Mouse (Mus musculus) liver, embryonic 13.5 days (tissue): ENCODE results near the gene Acvr1c. TPM values are rescaled to one million over a fixed set of nuclear protein-coding genes. Genes with fewer than 3 reads are reported as not detected.

Experiments used
- ATAC-seq: fragments of 200-750 bp; cut with Nextera tagmentation; 2 replicates; pipeline ENCODE4 v1.8.0; 2017; ENCODE audit warnings: low read depth, mild to moderate bottlenecking, moderate number of reproducible peaks, moderate library complexity
- DNase-seq: peaks from one replicate; pipeline ENCODE4 v3.0.0; 2022
- H3K27ac ChIP-seq: fragments of 300-500 bp; sonication (generic); 2 replicates; pipeline ENCODE4 v1.5.1; 2015; ENCODE audit warnings: moderate library complexity, mild to moderate bottlenecking, inconsistent platforms
- H3K27me3 ChIP-seq: fragments of 300-500 bp; sonication (generic); 2 replicates; pipeline ENCODE4 v1.6.1; 2015; ENCODE audit warnings: mild to moderate bottlenecking, inconsistent platforms
- H3K36me3 ChIP-seq: fragments of 300-500 bp; sonication (generic); 2 replicates; pipeline ENCODE4 v1.6.1; 2015; ENCODE audit warnings: mild to moderate bottlenecking, inconsistent platforms
- H3K4me1 ChIP-seq: fragments of 300-500 bp; sonication (generic); replicated peaks from 2 replicates; pipeline ENCODE4 v1.6.1; 2015; ENCODE audit warnings: inconsistent platforms
- H3K4me2 ChIP-seq: fragments of 300-500 bp; sonication (generic); 2 replicates; pipeline ENCODE4 v1.6.1; 2015; ENCODE audit warnings: inconsistent platforms, mild to moderate bottlenecking, moderate library complexity
- H3K4me3 ChIP-seq: fragments of 300-500 bp; sonication (generic); replicated peaks from 2 replicates; pipeline ENCODE4 v1.5.1; 2015; ENCODE audit warnings: mild to moderate bottlenecking, inconsistent platforms
- H3K9ac ChIP-seq: fragments of 300-500 bp; sonication (generic); 2 replicates; pipeline ENCODE4 v1.6.1; 2015; ENCODE audit warnings: mild to moderate bottlenecking, inconsistent platforms
- H3K9me3 ChIP-seq: fragments of 300-500 bp; sonication (generic); replicated peaks from 2 replicates; pipeline ENCODE4 v1.6.1; 2016; ENCODE audit warnings: inconsistent platforms
- WGBS: fragments of 180-500 bp; shearing (Covaris S2); methylation state at CpG from one replicate; pipeline ENCODE4 v1.1.7; 2015; ENCODE audit not compliant: insufficient replicate concordance; 5-methylcytosine and 5-hydroxymethylcytosine counted together
- polyA plus RNA-seq: library from polyadenylated mRNA; unstranded; fragments of >200 nt; fragmentation: Nextera tagmentation; extraction: Ambion mirVana; gene quantifications from 2 replicates; pipeline ENCODE4 v1.2.1, GENCODE M21; 2015

The Acvr1c gene
- 0.09 TPM in 1 of 2 replicates, not detected in the other for polyA plus RNA-seq

DNA sequence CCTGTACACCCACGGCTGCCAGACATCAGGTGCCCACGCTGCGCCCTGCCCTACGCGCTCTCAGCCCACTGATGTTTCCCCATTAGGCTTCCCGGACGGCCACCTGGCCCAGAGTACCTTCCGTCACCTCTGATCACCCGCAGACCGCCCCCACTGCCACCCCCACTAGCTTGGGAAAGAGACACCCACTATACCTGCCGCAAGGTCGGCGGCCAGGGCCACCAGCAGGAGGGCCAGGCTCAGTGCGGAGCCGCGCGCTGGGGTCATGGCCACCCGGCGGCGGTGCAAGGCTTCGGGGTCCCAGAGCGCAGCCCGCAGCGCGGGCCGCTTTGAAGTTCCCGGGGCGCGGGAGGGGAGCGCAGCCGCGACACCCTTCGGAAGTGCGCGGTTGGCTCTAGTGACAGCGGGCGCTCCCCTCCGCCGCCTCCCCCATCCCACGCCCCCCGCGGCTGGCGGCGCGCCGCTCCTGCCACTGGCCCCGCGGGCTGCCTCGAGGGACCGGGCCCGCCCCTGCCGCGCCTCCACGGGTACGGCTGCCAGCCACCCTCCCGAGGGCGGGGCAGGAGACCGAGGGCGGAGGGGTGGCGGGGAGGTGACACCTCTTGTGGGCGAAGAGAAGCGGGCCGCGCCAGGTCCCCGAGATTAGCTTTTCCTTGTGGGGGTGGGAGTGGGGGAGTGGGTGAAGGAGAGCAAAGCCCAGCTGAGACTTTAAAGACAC, at the start of gene Acvr1c:
Gene Acvr1c, minus strand, starts transcription at position 482 of the 718 bp plus-strand sequence.
- H3K9ac ChIP-seq, result no peak within 1 kb of the TSS

GRCm38 (mm10) chr2:58403481-58403880, 45.8 kb upstream of the Acvr1c start:
- 62% methylated on average over 2 of the region's 2 CpGs for WGBS
- no peak overlapping the region for H3K4me3 ChIP-seq

More for the DNA sequence above, at the start of gene Acvr1c:
- Histone ChIP-seq H3K4me2 (peak within 1 kb of the TSS; percentile 78), H3K9me3 (no peaks in the 10 kb centered on the region), H3K27me3 (peaks cover 27% of the 10 kb centered on the region), H3K4me1 (peaks cover 6% of the 10 kb centered on the region; the same call in 1 of the 2 replicates), H3K27ac (no peak within 1 kb of the TSS), H3K36me3 (no peaks in the 10 kb centered on the region), H3K4me3 (peak within 1 kb of the TSS; percentile 58)
- peak; percentile 34; the same call in 1 of the 2 replicates for ATAC-seq
- 2% methylated on average over 41 of the region's 65 CpGs for WGBS
- DNase-seq, result no peak

GRCm38 (mm10) chr2:58388601-58389000, 30.9 kb upstream of the Acvr1c start:
- no peak for ATAC-seq
- Histone ChIP-seq H3K4me1 (no peaks in the 10 kb centered on the region), H3K9ac (no peak overlapping the region), H3K36me3 (no peaks in the 10 kb centered on the region), H3K4me3 (no peak overlapping the region), H3K27ac (no peak overlapping the region), H3K27me3 (no peaks in the 10 kb centered on the region), H3K9me3 (no peaks in the 10 kb centered on the region), H3K4me2 (no peak overlapping the region)
- WGBS, result 69% methylated on average over 7 of the region's 7 CpGs
- DNase-seq, result no peak

More at GRCm38 (mm10) chr2:58403481-58403880, 45.8 kb upstream of the Acvr1c start:
- DNase-seq, result no peak
- Histone ChIP-seq H3K36me3 (no peaks in the 10 kb centered on the region), H3K9me3 (no peaks in the 10 kb centered on the region), H3K27ac (no peak overlapping the region), H3K4me2 (no peak overlapping the region), H3K9ac (no peak overlapping the region), H3K4me1 (no peaks in the 10 kb centered on the region), H3K27me3 (no peaks in the 10 kb centered on the region)
- no peak for ATAC-seq

- Histone ChIP-seq H3K9ac (no peak overlapping the region), H3K27ac (no peak overlapping the region), H3K4me2 (no peak overlapping the region), H3K4me3 (no peak overlapping the region), H3K4me1 (no peaks in the 10 kb centered on the region), H3K36me3 (no peaks in the 10 kb centered on the region), H3K27me3 (no peaks in the 10 kb centered on the region), H3K9me3 (no peaks in the 10 kb centered on the region)
- WGBS, result 66% methylated on average over 5 of the region's 5 CpGs
- no peak for DNase-seq
- no peak for ATAC-seq
These were observed 22.3 kb upstream of the Acvr1c start for GRCm38 (mm10) chr2:58380020-58380419.

GRCm38 (mm10) chr2:58379475-58379874, 21.8 kb upstream of the Acvr1c start:
- Histone ChIP-seq H3K27me3 (no peaks in the 10 kb centered on the region), H3K4me1 (no peaks in the 10 kb centered on the region), H3K9me3 (no peaks in the 10 kb centered on the region), H3K9ac (no peak overlapping the region), H3K4me3 (no peak overlapping the region), H3K36me3 (no peaks in the 10 kb centered on the region), H3K27ac (no peak overlapping the region), H3K4me2 (no peak overlapping the region)
- ATAC-seq (no peak), DNase-seq (no peak)
- WGBS, result 51% methylated on average over 1 of the region's 1 CpGs

- no peak overlapping the region for H3K4me2 ChIP-seq
- H3K27me3 ChIP-seq, result no peaks in the 10 kb centered on the region
- no peak overlapping the region for H3K9ac ChIP-seq
- ATAC-seq (no peak), DNase-seq (no peak)
- 67% methylated on average over 9 of the region's 9 CpGs for WGBS
- no peaks in the 10 kb centered on the region for H3K4me1 ChIP-seq
- no peak overlapping the region for H3K4me3 ChIP-seq
- no peaks in the 10 kb centered on the region for H3K36me3 ChIP-seq
- H3K9me3 ChIP-seq, result no peaks in the 10 kb centered on the region
- H3K27ac ChIP-seq, result no peak overlapping the region
These were observed 19.9 kb upstream of the Acvr1c start for GRCm38 (mm10) chr2:58377417-58378130.

DNA sequence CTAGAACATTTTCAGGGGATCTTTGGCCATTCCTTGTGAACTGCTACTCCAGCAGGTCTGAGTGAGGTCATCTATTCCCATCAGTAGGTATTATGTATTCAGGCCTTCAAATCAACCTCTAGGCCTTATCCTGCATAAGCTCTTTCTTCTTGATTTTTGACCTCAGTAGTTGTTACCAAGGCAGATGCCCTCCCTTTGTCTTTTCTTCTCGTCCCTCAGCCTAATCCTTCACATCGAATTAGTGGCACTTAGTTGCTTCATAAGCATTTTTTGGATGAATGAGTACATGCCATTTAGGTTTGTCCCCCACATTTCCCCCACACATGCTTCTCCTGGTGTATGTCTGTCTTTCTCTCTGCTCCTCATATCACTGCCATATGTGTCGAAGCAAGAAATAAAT, 8.5 kb upstream of the Acvr1c start:
- H3K9me3 ChIP-seq, result no peaks in the 10 kb centered on the region
- H3K27me3 ChIP-seq, result no peaks in the 10 kb centered on the region
- H3K27ac ChIP-seq, result no peak overlapping the region
- H3K9ac ChIP-seq, result no peak overlapping the region
- ATAC-seq (no peak), DNase-seq (no peak)
- WGBS, result 54% methylated on average over 3 of the region's 3 CpGs
- no peaks in the 10 kb centered on the region for H3K36me3 ChIP-seq
- no peaks in the 10 kb centered on the region for H3K4me1 ChIP-seq
- H3K4me3 ChIP-seq, result no peak overlapping the region
- no peak overlapping the region for H3K4me2 ChIP-seq

DNA sequence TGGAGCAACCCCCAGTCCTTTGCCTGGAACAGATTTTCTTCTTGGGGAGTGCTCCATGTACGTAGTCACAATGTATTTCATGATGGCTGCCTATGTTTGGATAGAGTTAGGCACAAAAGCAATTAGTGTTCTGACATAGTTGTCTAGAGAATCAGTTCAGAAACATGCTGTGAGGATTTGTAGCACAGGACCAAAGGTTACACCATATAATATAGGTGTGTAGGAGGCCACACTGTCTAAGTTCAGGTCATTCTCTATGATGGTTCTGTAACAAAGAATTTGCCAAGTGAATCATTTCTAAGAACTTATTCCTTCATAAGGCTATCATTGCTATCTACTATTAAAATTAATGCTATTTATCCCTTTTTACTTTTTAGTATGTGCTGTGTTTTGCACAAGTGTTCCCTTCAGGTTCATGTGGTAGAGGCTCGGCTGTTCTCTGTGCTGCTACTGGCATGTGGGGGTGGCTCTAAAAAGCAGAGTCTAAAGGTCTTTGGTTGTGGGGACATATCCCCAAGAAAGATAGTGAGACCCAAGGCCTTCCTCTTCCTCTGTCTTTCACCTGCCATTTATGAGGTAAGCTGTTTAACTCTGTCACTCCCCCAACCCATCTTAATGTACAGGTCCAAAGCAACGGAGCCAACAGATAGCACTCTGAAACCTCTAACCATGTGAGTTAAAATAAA, 3.8 kb upstream of the Acvr1c start:
- ATAC-seq (no peak), DNase-seq (no peak)
- Histone ChIP-seq H3K9ac (no peak overlapping the region), H3K4me2 (no peak overlapping the region), H3K27me3 (peaks cover 21% of the 10 kb centered on the region), H3K9me3 (no peaks in the 10 kb centered on the region), H3K4me3 (no peak overlapping the region), H3K36me3 (no peaks in the 10 kb centered on the region), H3K4me1 (peaks cover 6% of the 10 kb centered on the region; the same call in 1 of the 2 replicates), H3K27ac (no peak overlapping the region)
- WGBS, result 68% methylated on average over 3 of the region's 3 CpGs

DNA sequence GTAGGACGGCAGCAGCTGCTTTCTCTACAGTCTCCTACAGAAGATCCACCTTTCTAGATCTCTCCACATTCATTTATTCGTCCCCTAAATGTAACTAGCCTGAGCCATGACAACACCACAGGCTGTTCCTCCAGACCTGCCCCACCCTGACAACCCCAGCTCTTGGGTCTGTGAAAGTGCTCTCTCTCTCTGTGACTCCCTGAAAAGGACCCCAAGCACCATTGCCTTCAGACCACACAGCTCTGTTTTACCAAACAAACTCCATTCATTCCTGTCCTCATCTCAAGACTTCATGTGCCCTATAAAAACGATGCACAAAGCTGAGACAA, 401 bp upstream of the Acvr1c start:
- Histone ChIP-seq H3K9ac (no peak overlapping the region), H3K4me2 (peak overlapping the region; percentile 78), H3K4me3 (peak overlapping the region; percentile 58; the same call in 1 of the 2 replicates), H3K27ac (no peak overlapping the region), H3K27me3 (peaks cover 27% of the 10 kb centered on the region), H3K4me1 (peaks cover 6% of the 10 kb centered on the region; the same call in 1 of the 2 replicates), H3K36me3 (no peaks in the 10 kb centered on the region), H3K9me3 (no peaks in the 10 kb centered on the region)
- ATAC-seq (no peak), DNase-seq (no peak)
- WGBS, result 11% methylated on average over 3 of the region's 3 CpGs

DNA sequence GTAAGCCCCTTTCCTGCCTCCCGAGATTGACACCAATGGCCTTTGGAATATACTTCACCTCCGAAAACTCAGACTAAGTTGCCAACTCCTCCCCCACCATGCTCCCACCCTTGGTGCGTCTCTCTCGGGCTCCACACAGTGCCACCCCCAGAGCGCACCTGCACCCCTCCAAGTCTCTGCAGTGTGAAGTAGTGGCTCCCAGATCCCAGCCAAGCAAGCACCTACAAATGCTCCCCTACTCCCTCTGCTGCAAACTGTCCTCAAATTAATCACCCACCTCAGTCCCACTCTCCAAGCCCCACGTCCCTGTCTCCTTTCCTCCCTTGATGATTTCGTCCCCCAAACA, 654 bp downstream of the Acvr1c start:
- Histone ChIP-seq H3K4me2 (peak overlapping the region; percentile 78), H3K9me3 (no peaks in the 10 kb centered on the region), H3K36me3 (no peaks in the 10 kb centered on the region), H3K4me1 (peaks cover 6% of the 10 kb centered on the region; the same call in 1 of the 2 replicates), H3K27ac (no peak overlapping the region), H3K4me3 (peak overlapping the region; percentile 58), H3K27me3 (peaks cover 27% of the 10 kb centered on the region), H3K9ac (no peak overlapping the region)
- no peak for DNase-seq
- WGBS, result 2% methylated on average over 7 of the region's 7 CpGs
- ATAC-seq, result no peak

DNA sequence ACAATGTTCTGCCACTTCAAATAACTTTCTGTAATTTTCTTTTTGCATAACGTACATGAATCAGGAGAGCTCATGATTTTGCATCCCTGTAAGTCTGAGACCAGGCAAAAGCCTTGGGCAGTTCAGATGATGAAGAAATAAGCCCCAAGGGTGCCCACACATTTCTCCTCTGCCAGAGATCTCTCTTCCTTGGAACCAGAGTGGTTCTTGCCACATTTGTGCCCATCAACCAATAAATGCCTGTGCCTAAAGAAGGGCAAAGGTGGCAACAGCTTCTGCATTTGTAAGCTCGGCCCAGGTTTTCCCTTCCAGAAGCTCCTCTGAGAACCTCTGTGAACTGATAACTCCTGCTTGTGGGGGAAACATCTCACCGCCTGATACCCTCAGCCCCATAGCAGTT, 3.3 kb downstream of the Acvr1c start:
- Histone ChIP-seq H3K36me3 (no peaks in the 10 kb centered on the region), H3K4me3 (no peak overlapping the region), H3K9ac (no peak overlapping the region), H3K27me3 (peaks cover 27% of the 10 kb centered on the region), H3K4me1 (peaks cover 6% of the 10 kb centered on the region; the same call in 1 of the 2 replicates), H3K27ac (no peak overlapping the region), H3K4me2 (no peak overlapping the region), H3K9me3 (no peaks in the 10 kb centered on the region)
- no peak for DNase-seq
- no peak for ATAC-seq
- WGBS, result 52% methylated on average over 3 of the region's 3 CpGs
